Mouse (Mus musculus) left cerebral cortex, adult 9 months (tissue): ENCODE results near the gene Apof.
"Not testable (repeated sequence)": the region's sequence is repeated elsewhere in the genome, so short reads cannot be mapped to it uniquely, and the experiment has no call there.

Experiments
- DNase-seq, 2 experiments: peaks; one replicate each; pipeline ENCODE4 v3.0.0; 2022; ENCODE audit warnings: low spot score in 2 of 2

Gene Apof

DNA sequence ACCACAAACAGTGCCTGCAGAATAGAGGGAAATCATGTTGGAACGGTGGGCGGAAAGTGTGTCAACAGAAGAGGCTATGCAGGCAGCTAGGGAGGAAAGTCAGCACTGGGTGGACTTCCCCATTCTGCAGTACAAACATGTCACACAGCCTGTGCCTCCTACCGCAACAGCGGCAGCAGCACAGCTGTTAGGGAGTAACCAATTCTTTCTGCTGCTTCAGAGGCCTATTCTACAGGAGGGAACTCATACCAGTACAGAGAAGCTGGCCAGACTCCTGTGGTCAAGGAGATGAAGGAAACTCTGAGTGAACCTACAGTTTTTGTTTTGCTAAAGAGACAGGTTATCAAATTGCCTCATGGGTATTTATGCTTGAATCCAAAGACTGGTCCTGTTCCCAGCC lies 9.5 kb upstream of the Apof start:
- DNase-seq, result no peak

DNA sequence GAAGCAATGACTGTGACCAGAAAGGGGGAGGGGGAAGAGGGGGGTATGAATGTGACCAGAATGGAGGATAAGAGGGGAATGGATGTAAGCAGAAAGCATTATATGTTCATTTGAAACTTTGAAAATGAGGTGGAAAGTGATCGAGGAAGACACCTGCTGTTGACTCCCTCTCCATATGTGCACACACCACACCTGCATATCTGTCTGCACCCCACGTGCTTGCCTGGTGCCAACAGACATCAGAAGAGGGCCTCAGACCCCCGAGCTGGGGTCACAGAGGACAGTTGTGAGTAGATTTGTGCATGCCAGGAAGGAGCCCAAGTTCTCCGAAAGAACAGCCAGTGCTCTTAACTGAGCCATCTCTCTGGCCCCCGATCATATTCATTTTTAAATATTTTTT lies 8.5 kb upstream of the Apof start:
- DNase-seq, result no peak

GRCm38 (mm10) chr10:128260376-128260775 lies 8.1 kb upstream of the Apof start:
- not testable (repeated sequence) for DNase-seq

DNA sequence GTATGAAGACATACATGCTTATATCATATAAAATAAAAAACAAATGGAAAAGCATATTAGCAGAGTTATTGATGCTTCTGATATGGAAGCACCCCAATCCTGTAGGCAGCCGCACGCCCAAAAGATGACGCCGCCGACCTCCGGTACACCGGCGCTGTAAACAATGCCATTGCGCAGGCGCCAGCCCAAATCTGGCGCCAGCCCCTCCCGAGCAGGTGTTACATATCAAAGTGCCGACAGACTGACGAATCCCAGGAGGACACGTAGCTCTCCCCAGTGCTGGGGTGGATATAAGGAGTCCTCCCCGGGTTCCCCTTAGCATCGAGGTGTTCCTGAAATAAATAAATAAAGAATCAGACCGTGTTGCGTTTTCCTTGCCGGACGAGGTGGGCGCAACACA lies 6.2 kb upstream of the Apof start:
- DNase-seq, result no peak

- DNase-seq, result peak in 1 of 2 experiments; percentile 14
Observed at GRCm38 (mm10) chr10:128263393-128264310, 4.8 kb upstream of the Apof start.

DNA sequence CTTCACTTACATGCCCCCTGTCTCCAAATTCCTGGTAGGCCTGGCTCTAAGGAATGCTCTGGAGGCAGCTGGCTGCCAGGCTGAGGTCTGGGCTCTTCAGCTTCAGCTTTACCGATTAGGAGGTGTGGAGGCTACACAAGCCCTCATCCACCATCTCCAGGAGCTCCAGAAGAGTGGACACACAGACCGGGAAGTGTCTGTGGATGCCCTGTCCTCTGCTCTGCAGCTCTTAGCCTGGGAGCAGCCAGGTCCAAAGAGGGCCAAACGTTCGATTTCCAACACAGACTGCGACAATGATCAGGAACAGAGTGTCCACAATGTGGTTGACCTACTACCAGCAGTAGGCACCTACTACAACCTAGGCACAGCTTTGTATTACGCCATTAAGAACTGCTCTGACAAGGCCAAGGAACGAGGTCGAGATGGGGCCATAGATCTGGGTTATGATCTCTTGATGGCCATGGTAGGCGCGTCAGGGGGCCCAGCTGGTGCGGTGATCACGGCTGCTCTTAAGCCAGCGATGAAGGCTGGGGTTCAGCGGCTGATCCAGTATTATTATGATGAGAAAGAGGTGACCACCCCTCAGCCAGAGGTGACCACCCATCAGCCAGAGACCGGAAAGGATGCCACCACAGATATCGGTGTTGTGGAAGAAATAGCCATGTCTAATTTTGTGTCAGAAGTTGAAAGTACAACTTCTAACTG lies 887 bp downstream of the Apof start:
- DNase-seq, result no peak

GRCm38 (mm10) chr10:128270287-128270841 lies 1.9 kb downstream of the Apof start, which contains the start of gene Stat2:
TSS of gene Stat2 (plus strand) at chr10:128270559.
- DNase-seq, result peak; percentile 94 to 98

- DNase-seq, result no peak
Observed at GRCm38 (mm10) chr10:128270866-128271265, 2.4 kb downstream of the Apof start.

GRCm38 (mm10) chr10:128271883-128272282 lies 3.4 kb downstream of the Apof start:
- DNase-seq, result no peak

GRCm38 (mm10) chr10:128272819-128273439 lies 4.5 kb downstream of the Apof start:
- DNase-seq, result not testable (repeated sequence)

- not testable (repeated sequence) for DNase-seq
Observed at GRCm38 (mm10) chr10:128275374-128275773, 6.9 kb downstream of the Apof start.

GRCm38 (mm10) chr10:128278158-128278557 lies 9.7 kb downstream of the Apof start:
- no peak for DNase-seq

DNA sequence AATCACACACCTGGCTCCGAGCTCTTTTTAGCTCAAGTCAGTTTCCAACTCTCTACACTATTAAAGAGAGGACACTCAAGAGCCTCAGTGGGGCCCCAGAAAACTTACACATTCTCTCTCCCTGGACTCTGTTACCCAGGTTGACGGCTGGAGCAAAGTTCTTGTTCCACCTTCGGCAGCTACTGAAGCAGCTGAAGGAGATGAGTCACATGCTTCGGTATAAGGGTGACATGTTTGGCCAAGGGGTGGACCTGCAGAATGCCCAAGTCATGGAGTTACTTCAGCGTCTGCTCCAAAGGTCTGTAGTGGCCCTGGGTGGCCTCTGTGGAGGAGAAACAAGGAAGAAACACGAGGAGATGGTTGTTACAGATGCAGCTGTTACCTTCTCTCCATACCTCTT lies 12.5 kb downstream of the Apof start:
- no peak for DNase-seq

GRCm38 (mm10) chr10:128281682-128282081 lies 13.2 kb downstream of the Apof start:
- DNase-seq, result no peak

GRCm38 (mm10) chr10:128282886-128283450 lies 14.5 kb downstream of the Apof start:
- DNase-seq, result no peak

- DNase-seq, result peak in 1 of 2 experiments; percentile 49
Observed at GRCm38 (mm10) chr10:128283604-128284579, 15.4 kb downstream of the Apof start.

DNA sequence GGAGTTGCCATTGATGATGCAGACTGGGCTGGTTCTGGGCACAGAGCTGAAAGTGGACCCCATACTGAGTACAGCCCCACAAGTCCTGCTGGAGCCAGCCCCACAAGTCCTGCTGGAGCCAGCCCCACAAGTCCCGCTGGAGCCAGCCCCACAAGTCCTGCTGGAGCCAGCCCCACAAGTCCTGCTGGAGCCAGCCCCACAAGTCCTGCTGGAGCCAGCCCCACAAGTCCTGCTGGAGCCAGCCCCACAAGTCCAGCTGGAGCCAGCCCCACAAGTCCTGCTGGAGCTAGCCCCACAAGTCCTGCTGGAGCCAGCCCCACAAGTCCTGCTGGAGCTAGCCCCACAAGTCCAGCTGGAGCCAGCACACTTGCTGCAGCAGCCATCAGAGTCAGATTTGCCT lies 22.1 kb downstream of the Apof start:
- DNase-seq, result not testable (repeated sequence)

DNA sequence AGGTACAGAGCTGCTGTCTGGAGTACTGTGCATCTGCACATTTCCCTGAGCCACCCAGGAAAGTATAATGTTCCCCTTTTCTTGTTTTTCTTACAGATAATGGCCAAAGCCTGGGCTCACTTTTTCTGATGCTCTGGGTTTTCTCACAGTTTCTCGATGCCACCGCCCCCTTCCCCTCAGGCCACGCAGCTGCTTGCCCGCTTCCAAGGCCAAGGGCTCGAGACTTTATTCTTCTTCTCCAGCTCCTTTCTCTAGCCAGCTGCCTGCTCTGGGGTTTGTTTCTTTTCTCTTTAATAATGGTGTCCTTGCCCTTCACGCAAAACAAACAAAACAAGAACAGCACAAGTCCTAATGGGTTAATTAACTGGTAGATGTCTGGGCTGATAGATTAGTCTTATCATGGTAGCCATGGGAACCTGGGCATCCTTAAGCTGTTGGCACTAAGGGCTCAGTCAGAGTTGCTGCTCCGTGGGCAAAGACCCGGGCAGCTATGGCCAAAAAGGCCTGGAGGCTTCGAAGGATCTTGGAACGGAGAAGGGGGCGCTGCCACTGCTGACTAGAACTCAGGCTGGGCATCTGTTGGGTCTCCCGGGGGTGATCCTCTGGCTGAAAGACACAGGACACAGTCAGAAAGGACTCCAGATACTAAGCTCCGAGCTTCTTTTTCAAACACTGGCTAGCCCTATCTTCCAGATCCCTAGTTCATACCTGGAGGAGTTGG lies 28.1 kb downstream of the Apof start:
- DNase-seq, result no peak

- no peak for DNase-seq
Observed at GRCm38 (mm10) chr10:128297221-128297620, 28.8 kb downstream of the Apof start.

GRCm38 (mm10) chr10:128297622-128298021 lies 29.2 kb downstream of the Apof start:
- DNase-seq, result no peak
